Mouse (Mus musculus) testis, adult 2 months (tissue): Measurements from ENCODE around the gene Gm20388. TPM values are rescaled to one million over a fixed set of nuclear protein-coding genes. Genes with fewer than 3 reads are reported as not detected.
A peak's percentile ranks its signal among the peaks of the same experiment; 100 is the strongest.

Source experiments
- H3K27ac ChIP-seq: fragments of 200-500 bp; 2 replicates; pipeline ENCODE4 v1.5.1; 2012; ENCODE audit warnings: low read depth, low read length; ENCODE audit not compliant: control insufficient read depth, insufficient read depth
- H3K27me3 ChIP-seq: fragments of 200-500 bp; 2 replicates; pipeline ENCODE4 v1.6.1; 2012; ENCODE audit warnings: mild to moderate bottlenecking, low read length, moderate library complexity; ENCODE audit not compliant: control insufficient read depth, insufficient read depth
- H3K36me3 ChIP-seq: fragments of 200-500 bp; 2 replicates; pipeline ENCODE4 v1.6.1; 2012; ENCODE audit warnings: mild to moderate bottlenecking, low read length; ENCODE audit not compliant: control insufficient read depth, insufficient read depth
- H3K4me1 ChIP-seq: fragments of 200-500 bp; 2 replicates; pipeline ENCODE4 v1.6.1; 2012; ENCODE audit warnings: low read length; ENCODE audit not compliant: control insufficient read depth, insufficient read depth
- H3K4me3 ChIP-seq: fragments of 200-500 bp; 2 replicates; pipeline ENCODE4 v1.5.1; 2012; ENCODE audit warnings: low read depth, mild to moderate bottlenecking, low read length, moderate library complexity, mixed read lengths; ENCODE audit not compliant: control insufficient read depth
- CTCF ChIP-seq: fragments of 200-500 bp; IDR thresholded peaks from 2 replicates; pipeline ENCODE4 v1.5.1; 2012; ENCODE audit warnings: low read depth, mild to moderate bottlenecking, inconsistent platforms, low read length, moderate library complexity; ENCODE audit not compliant: control insufficient read depth, insufficient read depth, insufficient replicate concordance
- POLR2A ChIP-seq: fragments of 200-500 bp; IDR thresholded peaks from 2 replicates; pipeline ENCODE4 v1.6.1; 2012; ENCODE audit warnings: low read depth, mild to moderate bottlenecking, inconsistent platforms, low read length, moderate library complexity; ENCODE audit not compliant: control insufficient read depth
- polyA plus RNA-seq: library from polyadenylated mRNA; depleted of rRNA; stranded (reverse); fragments of >200 nt; gene quantifications from 2 replicates; pipeline ENCODE4 v1.2.3, GENCODE M21; 2012

The Gm20388 gene
- polyA plus RNA-seq, 1 experiment = 5.6 TPM

- no peak for TF ChIP-seq POLR2A
- no peak for TF ChIP-seq CTCF
- H3K4me1 ChIP-seq = no peaks in the 10 kb centered on the region
- no peak overlapping the region for H3K27ac ChIP-seq
- no peaks in the 10 kb centered on the region for H3K36me3 ChIP-seq
- no peaks in the 10 kb centered on the region for H3K27me3 ChIP-seq
- H3K4me3 ChIP-seq = no peak overlapping the region
These were observed 3713.6 kb downstream of the Gm20388 start for GRCm38 (mm10) chr8:123624274-123624673.

DNA sequence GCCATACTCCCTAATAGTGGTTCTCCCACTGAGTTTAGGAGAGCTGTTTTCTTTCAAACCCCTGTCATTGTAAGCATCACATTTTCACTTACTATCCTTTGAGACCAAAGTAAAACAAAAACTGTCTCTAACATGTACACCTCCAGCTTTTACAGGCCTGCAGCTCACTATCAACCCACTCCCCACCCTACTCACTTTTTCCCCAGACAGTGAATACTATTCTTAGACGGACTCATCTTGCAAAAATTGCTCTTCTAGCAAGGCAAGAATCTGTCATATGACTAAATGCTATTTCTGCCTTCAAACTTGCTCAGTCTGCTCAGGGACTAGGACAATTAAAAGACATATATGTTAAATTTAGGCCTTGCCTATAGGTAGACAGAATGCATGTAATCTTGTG lies 3714.1 kb downstream of the Gm20388 start:
- Histone ChIP-seq H3K27me3 (no peaks in the 10 kb centered on the region), H3K4me3 (no peak overlapping the region), H3K4me1 (no peaks in the 10 kb centered on the region), H3K27ac (no peak overlapping the region), H3K36me3 (no peaks in the 10 kb centered on the region)
- no peak for TF ChIP-seq POLR2A
- no peak for TF ChIP-seq CTCF

GRCm38 (mm10) chr8:123625717-123626116 lies 3715.1 kb downstream of the Gm20388 start:
- Histone ChIP-seq H3K36me3 (no peaks in the 10 kb centered on the region), H3K4me3 (no peak overlapping the region), H3K4me1 (no peaks in the 10 kb centered on the region), H3K27me3 (no peaks in the 10 kb centered on the region), H3K27ac (no peak overlapping the region)
- TF ChIP-seq POLR2A = no peak
- TF ChIP-seq CTCF = no peak

GRCm38 (mm10) chr8:123627410-123628147 lies 3716.9 kb downstream of the Gm20388 start:
- H3K27me3 ChIP-seq = no peaks in the 10 kb centered on the region

DNA sequence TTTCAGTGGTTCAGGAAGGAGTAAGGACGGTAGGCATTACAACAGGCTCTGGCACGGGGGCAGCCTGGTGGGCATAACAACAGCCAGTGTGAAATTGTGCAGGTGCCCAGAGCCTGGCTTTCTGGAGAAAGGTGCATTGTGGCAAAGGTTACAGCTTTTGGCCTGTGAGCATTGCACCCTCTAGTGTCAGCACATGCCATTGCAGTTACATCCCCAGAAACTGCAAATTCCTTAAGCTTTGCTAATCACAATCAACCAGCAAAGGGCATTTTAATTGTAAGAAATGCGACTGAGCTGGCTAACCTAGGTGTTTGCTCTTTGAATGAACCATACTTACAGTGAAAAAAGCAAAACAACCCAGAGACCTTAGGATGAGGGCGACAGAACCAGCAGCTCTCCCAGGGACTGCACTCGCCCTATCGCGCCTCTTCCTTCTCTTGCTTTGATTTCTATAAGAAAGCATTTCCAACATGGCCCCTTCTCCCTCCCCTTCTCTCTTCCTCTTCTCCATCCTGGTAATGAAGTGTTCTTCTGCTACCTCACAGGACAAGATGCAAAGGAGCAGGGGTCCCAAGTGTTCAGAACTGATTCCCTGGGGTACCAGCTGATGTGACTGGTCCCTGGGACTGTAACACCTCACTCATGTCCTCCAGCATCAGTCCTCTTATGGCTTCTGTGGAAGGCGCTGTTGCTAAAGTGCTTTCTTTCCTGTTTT lies 3717.8 kb downstream of the Gm20388 start:
- Histone ChIP-seq H3K36me3 (no peaks in the 10 kb centered on the region), H3K27me3 (no peaks in the 10 kb centered on the region), H3K27ac (no peak overlapping the region), H3K4me1 (no peaks in the 10 kb centered on the region), H3K4me3 (peak overlapping the region; percentile 32; the same call in 1 of the 2 replicates)
- TF ChIP-seq POLR2A = no peak
- peak; percentile 49; the same call in 1 of the 2 replicates for TF ChIP-seq CTCF

More at GRCm38 (mm10) chr8:123627410-123628147, 3716.9 kb downstream of the Gm20388 start:
- Histone ChIP-seq H3K4me3 (no peak overlapping the region), H3K36me3 (no peaks in the 10 kb centered on the region), H3K27ac (no peak overlapping the region), H3K4me1 (no peaks in the 10 kb centered on the region)
- no peak for TF ChIP-seq POLR2A
- no peak for TF ChIP-seq CTCF

GRCm38 (mm10) chr8:123628968-123629755 lies 3718.5 kb downstream of the Gm20388 start:
- Histone ChIP-seq H3K27me3 (no peaks in the 10 kb centered on the region), H3K4me3 (peak overlapping the region; percentile 32; the same call in 1 of the 2 replicates), H3K27ac (no peak overlapping the region), H3K4me1 (no peaks in the 10 kb centered on the region), H3K36me3 (no peaks in the 10 kb centered on the region)
- peak; percentile 76; the same call in 1 of the 2 replicates for TF ChIP-seq CTCF
- no peak for TF ChIP-seq POLR2A

DNA sequence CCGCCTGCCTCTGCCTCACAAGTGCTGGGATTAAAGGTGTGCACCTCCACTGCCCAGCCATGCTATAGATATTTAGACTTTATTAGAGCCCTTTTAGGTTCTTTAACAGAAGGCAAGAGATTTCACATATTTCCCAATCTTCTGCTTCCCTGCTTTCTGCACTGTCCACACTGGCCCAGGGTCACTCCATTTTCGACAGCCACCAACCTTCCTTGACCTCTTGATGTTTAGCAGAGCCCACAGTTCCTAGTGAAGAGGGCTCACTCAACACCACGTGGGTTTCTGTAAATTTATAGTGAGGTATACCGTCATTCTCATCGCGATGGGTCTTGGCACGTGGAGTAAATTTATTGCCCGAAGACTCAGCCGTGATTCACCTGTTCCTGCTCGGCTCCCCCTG lies 3719.4 kb downstream of the Gm20388 start:
- Histone ChIP-seq H3K27me3 (no peaks in the 10 kb centered on the region), H3K36me3 (no peaks in the 10 kb centered on the region), H3K4me1 (no peaks in the 10 kb centered on the region), H3K4me3 (no peak overlapping the region), H3K27ac (no peak overlapping the region)
- no peak for TF ChIP-seq CTCF
